Mouse (Mus musculus): ENCODE measurements around the gene Klf14. TPM values are rescaled to one million over a fixed set of nuclear protein-coding genes. Genes with fewer than 3 reads are reported as not detected.

The Klf14 gene
- polyA plus RNA-seq, 1 experiment from 2014 or later: 0.55 TPM

GRCm38 (mm10) chr6:30920834-30921675 lies 37.8 kb downstream of the Klf14 start:
- Histone ChIP-seq H3K9ac (ENCODE audit: low read depth, low read length) (no peak overlapping the region), H3K4me2 (replicated peaks; ENCODE audit: low read depth) (peak overlapping the region; percentile 32; the same call in 1 of the 2 replicates), H3K4me1 (replicated peaks; ENCODE audit: control insufficient read depth, insufficient read depth, low read length) (no peaks in the 10 kb centered on the region), H3K27ac (ENCODE audit: low read depth, low read length) (no peak overlapping the region), H3K27me3 (replicated peaks; ENCODE audit: control insufficient read depth, insufficient read depth, low read length) (no peaks in the 10 kb centered on the region; the same call in 1 of the 2 replicates), H3K9me3 (ENCODE audit: control insufficient read depth) (no peaks in the 10 kb centered on the region), H3K36me3 (ENCODE audit: control insufficient read depth, insufficient read depth) (no peaks in the 10 kb centered on the region), H3K4me3 (ENCODE audit: low read depth, low read length) (no peak overlapping the region; the same call in 1 of the 2 replicates)
- TF ChIP-seq CTCF (IDR thresholded peaks at IDR 0.05; ENCODE audit: low read depth): no peak
- no peak for ATAC-seq
- 47% methylated on average over 21 of the region's 21 CpGs for WGBS

GRCm38 (mm10) chr6:30915473-30915872 lies 43.4 kb downstream of the Klf14 start, which contains the start of gene Tsga13:
TSS of gene Tsga13 (minus strand) at chr6:30915573.
- no peak within 1 kb of the TSS for H3K9ac ChIP-seq (ENCODE audit: low read depth, low read length)
- no peak within 1 kb of the TSS for H3K27ac ChIP-seq (ENCODE audit: low read depth, low read length)
- no peak for TF ChIP-seq CTCF (IDR thresholded peaks at IDR 0.05; ENCODE audit: low read depth)
- H3K4me1 ChIP-seq (replicated peaks; ENCODE audit: control insufficient read depth, insufficient read depth, low read length): no peaks in the 10 kb centered on the region
- no peaks in the 10 kb centered on the region for H3K36me3 ChIP-seq (ENCODE audit: control insufficient read depth, insufficient read depth)
- 87% methylated on average over 2 of the region's 2 CpGs for WGBS
- no peak within 1 kb of the TSS for H3K4me2 ChIP-seq (replicated peaks; ENCODE audit: low read depth)
- no peak for ATAC-seq
- no peak within 1 kb of the TSS for H3K4me3 ChIP-seq (ENCODE audit: low read depth, low read length)
- no peaks in the 10 kb centered on the region for H3K9me3 ChIP-seq (ENCODE audit: control insufficient read depth)
- no peaks in the 10 kb centered on the region for H3K27me3 ChIP-seq (replicated peaks; ENCODE audit: control insufficient read depth, insufficient read depth, low read length)

GRCm38 (mm10) chr6:30907970-30908369 lies 50.9 kb downstream of the Klf14 start:
- no peak for TF ChIP-seq CTCF (IDR thresholded peaks at IDR 0.05; ENCODE audit: low read depth)
- Histone ChIP-seq H3K9ac (ENCODE audit: low read depth, low read length) (no peak overlapping the region), H3K9me3 (ENCODE audit: control insufficient read depth) (no peaks in the 10 kb centered on the region), H3K27ac (ENCODE audit: low read depth, low read length) (no peak overlapping the region), H3K36me3 (ENCODE audit: control insufficient read depth, insufficient read depth) (no peaks in the 10 kb centered on the region), H3K4me1 (replicated peaks; ENCODE audit: control insufficient read depth, insufficient read depth, low read length) (no peaks in the 10 kb centered on the region), H3K4me2 (replicated peaks; ENCODE audit: low read depth) (no peak overlapping the region), H3K4me3 (ENCODE audit: low read depth, low read length) (no peak overlapping the region), H3K27me3 (replicated peaks; ENCODE audit: control insufficient read depth, insufficient read depth, low read length) (no peaks in the 10 kb centered on the region)
- WGBS: 55% methylated on average over 3 of the region's 3 CpGs
- no peak for ATAC-seq

Other genes with a start within 250 kb of the Klf14 start
- gene Mest, start 235.5 kb downstream of the Klf14 start, polyA plus RNA-seq (2015; fragmentation: Nextera tagmentation; extraction: Ambion mirVana): 145 and 156 TPM in 2 replicates
- gene Copg2, start 62.3 kb downstream of the Klf14 start, polyA plus RNA-seq (2015; fragmentation: Nextera tagmentation; extraction: Ambion mirVana): 9.8 and 10.2 TPM in 2 replicates
- gene Tsga13, start 43.5 kb downstream of the Klf14 start, polyA plus RNA-seq (2015; fragmentation: Nextera tagmentation; extraction: Ambion mirVana): not detected in 2 replicates

Data from intestine, postnatal 0 days (tissue).